Mouse (Mus musculus): ENCODE data around the gene B4galnt3. TPM values are rescaled to one million over a fixed set of nuclear protein-coding genes. Genes with fewer than 3 reads are reported as not detected.
A peak's percentile ranks its signal among the peaks of the same experiment; 100 is the strongest.

The B4galnt3 gene
- polyA plus RNA-seq, 1 experiment: not detected

GRCm38 (mm10) chr6:120191396-120192170 is 102.8 kb downstream of the B4galnt3 start:
- peaks cover 57% of the 10 kb centered on the region for H3K4me1 ChIP-seq (ENCODE audit: control insufficient read depth, insufficient read depth, low read length)
- no peak overlapping the region for H3K4me3 ChIP-seq (ENCODE audit: insufficient read depth, low read length)
- TF ChIP-seq POLR2A (IDR thresholded peaks at IDR 0.05; ENCODE audit: borderline replicate concordance, low read depth, low read length) (no peak), CTCF (IDR thresholded peaks at IDR 0.05; ENCODE audit: low read depth, low read length) (0 out of 2 replicates have a peak, but pooled peaks have one; percentile 13)
- peak overlapping the region; percentile 83 for H3K27ac ChIP-seq (ENCODE audit: insufficient read depth, low read depth, low read length)

- H3K27ac ChIP-seq (ENCODE audit: insufficient read depth, low read depth, low read length): peak overlapping the region; percentile 83
- TF ChIP-seq CTCF (IDR thresholded peaks at IDR 0.05; ENCODE audit: low read depth, low read length) (no peak), POLR2A (IDR thresholded peaks at IDR 0.05; ENCODE audit: borderline replicate concordance, low read depth, low read length) (no peak)
- H3K4me1 ChIP-seq (ENCODE audit: control insufficient read depth, insufficient read depth, low read length): peaks cover 60% of the 10 kb centered on the region
- no peak overlapping the region for H3K4me3 ChIP-seq (ENCODE audit: insufficient read depth, low read length)
These were observed 103.4 kb downstream of the B4galnt3 start for GRCm38 (mm10) chr6:120190912-120191311.

GRCm38 (mm10) chr6:120190365-120190764 is 104.0 kb downstream of the B4galnt3 start:
- peak overlapping the region; percentile 83 for H3K27ac ChIP-seq (ENCODE audit: insufficient read depth, low read depth, low read length)

GRCm38 (mm10) chr6:120189287-120189686 is 105.1 kb downstream of the B4galnt3 start:
- TF ChIP-seq CTCF (IDR thresholded peaks at IDR 0.05; ENCODE audit: low read depth, low read length) (no peak), POLR2A (IDR thresholded peaks at IDR 0.05; ENCODE audit: borderline replicate concordance, low read depth, low read length) (no peak)
- peaks cover 60% of the 10 kb centered on the region for H3K4me1 ChIP-seq (ENCODE audit: control insufficient read depth, insufficient read depth, low read length)
- H3K4me3 ChIP-seq (ENCODE audit: insufficient read depth, low read length): no peak overlapping the region
- H3K27ac ChIP-seq (ENCODE audit: insufficient read depth, low read depth, low read length): peak overlapping the region; percentile 83

More at GRCm38 (mm10) chr6:120190365-120190764, 104.0 kb downstream of the B4galnt3 start:
- TF ChIP-seq CTCF (IDR thresholded peaks at IDR 0.05; ENCODE audit: low read depth, low read length) (no peak), POLR2A (IDR thresholded peaks at IDR 0.05; ENCODE audit: borderline replicate concordance, low read depth, low read length) (no peak)
- H3K4me1 ChIP-seq (ENCODE audit: control insufficient read depth, insufficient read depth, low read length): peaks cover 60% of the 10 kb centered on the region
- H3K4me3 ChIP-seq (ENCODE audit: insufficient read depth, low read length): no peak overlapping the region

- Histone ChIP-seq H3K4me1 (ENCODE audit: control insufficient read depth, insufficient read depth, low read length) (peaks cover 60% of the 10 kb centered on the region), H3K4me3 (ENCODE audit: insufficient read depth, low read length) (no peak overlapping the region), H3K27ac (ENCODE audit: insufficient read depth, low read depth, low read length) (peak overlapping the region; percentile 83)
- TF ChIP-seq CTCF (IDR thresholded peaks at IDR 0.05; ENCODE audit: low read depth, low read length): no peak
- TF ChIP-seq POLR2A (IDR thresholded peaks at IDR 0.05; ENCODE audit: borderline replicate concordance, low read depth, low read length): no peak
These were observed 105.8 kb downstream of the B4galnt3 start for GRCm38 (mm10) chr6:120188376-120189235.

GRCm38 (mm10) chr6:120187587-120188176 is 106.7 kb downstream of the B4galnt3 start:
- Histone ChIP-seq H3K27ac (ENCODE audit: insufficient read depth, low read depth, low read length) (peak overlapping the region; percentile 65), H3K4me3 (ENCODE audit: insufficient read depth, low read length) (0 out of 2 replicates have a peak overlapping the region, but pooled peaks have one; percentile 10), H3K4me1 (ENCODE audit: control insufficient read depth, insufficient read depth, low read length) (peaks cover 56% of the 10 kb centered on the region)
- no peak for TF ChIP-seq POLR2A (IDR thresholded peaks at IDR 0.05; ENCODE audit: borderline replicate concordance, low read depth, low read length)
- TF ChIP-seq CTCF (IDR thresholded peaks at IDR 0.05; ENCODE audit: low read depth, low read length): no peak

GRCm38 (mm10) chr6:120186594-120186993 is 107.8 kb downstream of the B4galnt3 start:
- Histone ChIP-seq H3K4me1 (ENCODE audit: control insufficient read depth, insufficient read depth, low read length) (peaks cover 47% of the 10 kb centered on the region), H3K4me3 (ENCODE audit: insufficient read depth, low read length) (no peak overlapping the region), H3K27ac (ENCODE audit: insufficient read depth, low read depth, low read length) (no peak overlapping the region)
- TF ChIP-seq CTCF (IDR thresholded peaks at IDR 0.05; ENCODE audit: low read depth, low read length) (no peak), POLR2A (IDR thresholded peaks at IDR 0.05; ENCODE audit: borderline replicate concordance, low read depth, low read length) (no peak)

- no peak for TF ChIP-seq CTCF (IDR thresholded peaks at IDR 0.05; ENCODE audit: low read depth, low read length)
- no peak for TF ChIP-seq POLR2A (IDR thresholded peaks at IDR 0.05; ENCODE audit: borderline replicate concordance, low read depth, low read length)
- H3K4me3 ChIP-seq (ENCODE audit: insufficient read depth, low read length): no peak overlapping the region
- H3K27ac ChIP-seq (ENCODE audit: insufficient read depth, low read depth, low read length): no peak overlapping the region
- peaks cover 39% of the 10 kb centered on the region for H3K4me1 ChIP-seq (ENCODE audit: control insufficient read depth, insufficient read depth, low read length)
These were observed 108.6 kb downstream of the B4galnt3 start for GRCm38 (mm10) chr6:120185756-120186155.

GRCm38 (mm10) chr6:120185012-120185730 is 109.2 kb downstream of the B4galnt3 start:
- Histone ChIP-seq H3K4me1 (ENCODE audit: control insufficient read depth, insufficient read depth, low read length) (peaks cover 37% of the 10 kb centered on the region), H3K4me3 (ENCODE audit: insufficient read depth, low read length) (no peak overlapping the region), H3K27ac (ENCODE audit: insufficient read depth, low read depth, low read length) (no peak overlapping the region)
- TF ChIP-seq CTCF (IDR thresholded peaks at IDR 0.05; ENCODE audit: low read depth, low read length) (no peak), POLR2A (IDR thresholded peaks at IDR 0.05; ENCODE audit: borderline replicate concordance, low read depth, low read length) (no peak)
